Mouse (Mus musculus) spleen, adult 12 weeks (tissue): ENCODE measurements around the gene Arl13a.
"Not testable (repeated sequence)": the region's sequence is repeated elsewhere in the genome, so short reads cannot be mapped to it uniquely, and the experiment has no call there.

ENCODE experiments used
- DNase-seq: peaks from one replicate; pipeline ENCODE4 v3.0.0; 2022; ENCODE audit warnings: low spot score

Gene Arl13a

DNA sequence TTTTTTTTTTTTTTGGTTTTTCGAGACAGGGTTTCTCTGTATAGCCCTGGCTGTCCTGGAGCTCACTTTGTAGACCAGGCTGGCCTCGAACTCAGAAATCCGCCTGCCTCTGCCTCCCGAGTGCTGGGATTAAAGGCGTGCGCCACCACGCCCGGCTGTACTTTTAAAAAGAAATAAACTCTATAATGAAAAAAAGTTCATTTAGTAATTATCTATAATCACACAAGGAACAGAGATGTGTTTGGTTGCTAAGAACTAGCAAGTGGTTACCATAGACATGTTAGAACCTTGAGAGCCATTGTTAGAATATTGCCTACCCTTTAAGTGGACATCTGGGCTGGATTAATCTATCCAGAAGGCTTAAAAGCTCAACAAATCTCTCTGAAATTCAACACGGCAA, at the start of gene Arl13a:
Arl13a (plus strand) TSS at position 301 of the 400 bp plus-strand sequence.
- DNase-seq, result not testable (repeated sequence)

DNA sequence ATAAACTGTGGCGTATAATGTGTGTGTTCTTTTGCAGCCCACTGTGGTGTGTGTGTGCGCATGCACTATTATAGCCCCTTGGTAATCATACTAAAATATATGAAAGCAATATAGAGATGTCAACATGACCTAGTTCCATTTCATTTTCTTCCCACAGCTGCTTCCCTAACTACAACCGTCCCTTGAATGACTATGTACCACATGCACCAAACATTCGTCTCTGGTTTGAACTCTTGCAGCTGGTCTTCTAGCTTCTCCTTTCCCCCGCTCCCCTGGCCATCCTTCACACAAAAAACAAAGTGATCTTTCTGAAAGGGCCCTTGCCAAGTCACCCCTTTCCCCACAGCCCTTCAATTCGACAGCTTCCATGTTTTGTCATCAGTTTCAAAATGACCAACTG, 47.3 kb upstream of the Arl13a start:
- DNase-seq, result no peak

DNA sequence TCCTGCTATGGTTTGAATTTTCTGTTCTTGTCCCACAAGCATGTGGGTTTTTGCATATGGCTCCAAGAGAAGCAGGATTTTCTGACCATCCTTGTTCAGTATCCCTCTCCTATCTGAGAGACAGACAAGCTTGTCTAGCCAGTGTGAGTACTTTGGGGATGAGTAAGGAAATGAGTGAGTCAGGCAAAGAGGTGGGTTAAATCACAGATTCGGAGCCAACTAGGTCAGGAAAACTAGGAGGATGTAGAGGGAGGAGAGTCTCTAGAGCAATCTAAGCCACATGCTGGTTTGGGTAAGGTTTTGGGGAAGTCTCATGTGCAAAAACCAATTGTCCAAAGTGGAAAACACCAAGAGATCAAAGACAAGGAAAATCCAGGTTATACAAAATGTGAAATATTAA, 45.8 kb upstream of the Arl13a start:
- no peak for DNase-seq

DNA sequence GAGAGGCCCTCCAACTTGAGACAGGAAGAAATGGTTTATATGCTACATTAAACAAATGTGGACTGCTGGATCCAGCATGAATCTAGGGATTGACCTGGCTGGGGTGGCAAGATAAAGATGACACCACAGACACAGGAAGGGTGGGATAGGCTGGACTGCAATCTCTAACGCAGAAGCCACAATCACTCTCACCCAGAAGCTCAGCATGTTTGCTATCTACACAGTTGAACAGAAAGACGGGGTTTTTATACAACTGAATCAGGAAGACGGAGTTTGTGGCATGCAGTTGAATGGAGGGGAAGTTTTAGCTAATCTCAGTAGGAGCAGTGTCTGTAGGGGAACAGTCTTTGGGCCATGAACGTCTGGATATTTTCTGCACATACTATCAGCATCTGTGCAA, 45.3 kb upstream of the Arl13a start:
- DNase-seq, result no peak

DNA sequence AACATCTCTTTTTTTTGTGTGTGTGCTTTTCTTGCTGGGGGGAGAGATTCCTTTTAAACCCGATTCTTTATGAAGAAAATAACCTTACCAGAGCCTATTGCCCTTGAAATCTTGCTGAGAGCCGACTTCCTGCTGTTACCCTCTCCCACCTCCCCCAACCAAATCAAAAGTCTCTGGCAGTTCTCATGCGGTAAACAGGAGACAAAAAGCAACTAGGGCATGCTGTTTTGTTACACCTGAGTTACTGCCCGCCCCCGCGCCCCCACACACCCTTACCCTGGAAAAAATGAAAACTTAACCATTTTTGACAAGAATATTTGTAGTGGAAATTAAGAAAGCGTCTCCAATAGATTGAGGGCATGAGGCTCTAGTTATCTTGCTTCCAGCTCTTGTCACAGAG, 29.1 kb upstream of the Arl13a start:
- DNase-seq, result no peak

DNA sequence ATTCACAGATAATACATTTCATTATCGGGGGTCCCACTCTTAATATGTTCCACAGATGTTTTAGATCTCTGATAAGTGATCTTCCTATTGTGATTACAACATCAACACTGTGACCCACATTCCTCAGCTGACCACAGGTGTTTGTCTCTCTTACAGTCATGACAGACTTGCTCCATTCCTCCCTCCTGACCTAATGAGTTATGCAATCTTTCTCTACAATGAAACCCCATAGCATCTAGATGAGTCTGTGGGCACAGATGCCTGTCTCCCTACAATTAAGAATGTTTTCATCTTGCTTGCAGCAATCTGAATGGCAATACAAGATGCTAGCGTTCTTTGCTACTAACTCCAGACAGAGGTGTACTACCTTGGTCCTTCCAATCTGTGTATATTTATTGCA, 26.9 kb upstream of the Arl13a start:
- no peak for DNase-seq

DNA sequence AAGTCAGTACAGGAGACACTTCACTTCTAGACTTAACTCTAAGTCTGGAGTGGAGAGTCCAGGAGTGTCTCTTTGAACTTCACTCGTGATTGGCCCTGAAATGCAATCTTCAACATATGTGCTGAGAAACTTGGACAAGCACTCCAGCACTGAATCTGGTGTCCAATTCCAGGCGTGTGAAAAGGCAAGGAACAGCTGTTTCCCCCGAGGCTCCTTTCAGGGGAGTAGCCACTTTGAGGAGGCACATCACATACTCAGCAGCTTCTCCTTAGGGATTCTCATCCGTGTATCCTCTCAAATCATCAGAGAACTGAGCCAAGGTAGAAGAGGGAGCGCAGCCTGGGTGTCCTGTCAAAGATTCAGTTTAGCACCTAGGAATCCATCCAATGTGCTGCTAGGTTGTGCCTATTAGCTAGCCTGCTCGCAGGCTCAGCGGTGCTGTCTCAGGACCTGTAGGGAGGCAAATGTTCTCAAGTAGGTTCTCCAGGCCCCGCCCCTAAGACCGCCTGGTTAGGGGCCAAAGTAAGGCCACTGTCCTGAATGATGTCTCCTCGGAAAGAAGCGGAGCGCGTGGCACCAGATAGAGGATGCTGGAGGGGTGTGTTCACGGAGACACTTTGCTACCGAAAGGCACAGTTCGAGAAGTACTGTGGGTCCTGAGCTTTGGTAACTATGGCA, 25.1 kb upstream of the Arl13a start, which contains the start of gene Xkrx:
Xkrx (minus strand) TSS at position 34 of the 678 bp plus-strand sequence.
- no peak for DNase-seq

DNA sequence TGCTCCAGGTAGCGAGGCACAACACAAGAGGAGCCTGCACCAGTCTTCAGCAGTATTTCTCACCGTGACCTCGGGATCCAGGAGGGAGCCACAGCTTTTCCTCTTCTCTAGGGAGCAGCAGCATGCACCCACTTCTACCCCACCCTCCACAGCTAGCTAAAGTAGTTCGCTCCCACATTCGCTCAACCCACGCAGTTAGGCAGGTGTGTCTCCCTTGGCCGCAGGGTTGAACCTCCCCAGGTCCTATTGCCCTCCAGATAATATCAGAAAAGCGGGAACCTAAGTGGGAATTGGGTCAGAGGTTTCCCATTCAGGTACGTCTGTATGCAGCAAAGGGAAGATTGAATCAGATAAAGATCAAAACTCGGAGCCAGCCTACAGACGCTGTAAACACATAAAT, 24.5 kb upstream of the Arl13a start:
- no peak for DNase-seq

DNA sequence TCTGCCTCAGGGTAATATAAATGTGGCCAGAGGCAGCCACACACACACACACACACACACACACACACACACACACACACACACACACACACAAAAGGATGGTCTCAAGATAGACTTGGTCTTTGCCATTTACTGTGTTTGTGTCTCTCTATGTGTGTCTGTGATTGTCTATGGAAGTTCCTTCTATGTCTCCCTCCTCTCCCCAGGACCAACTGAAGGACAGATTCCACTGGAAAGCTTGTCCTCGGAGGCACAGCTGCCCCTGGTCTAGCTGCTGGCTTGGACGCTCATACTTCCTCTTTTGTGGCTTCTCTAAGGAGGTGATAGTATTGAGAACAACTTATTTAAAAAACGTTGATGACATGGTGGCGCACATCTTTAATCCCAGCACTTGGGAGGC, 23.8 kb upstream of the Arl13a start:
- no peak for DNase-seq

DNA sequence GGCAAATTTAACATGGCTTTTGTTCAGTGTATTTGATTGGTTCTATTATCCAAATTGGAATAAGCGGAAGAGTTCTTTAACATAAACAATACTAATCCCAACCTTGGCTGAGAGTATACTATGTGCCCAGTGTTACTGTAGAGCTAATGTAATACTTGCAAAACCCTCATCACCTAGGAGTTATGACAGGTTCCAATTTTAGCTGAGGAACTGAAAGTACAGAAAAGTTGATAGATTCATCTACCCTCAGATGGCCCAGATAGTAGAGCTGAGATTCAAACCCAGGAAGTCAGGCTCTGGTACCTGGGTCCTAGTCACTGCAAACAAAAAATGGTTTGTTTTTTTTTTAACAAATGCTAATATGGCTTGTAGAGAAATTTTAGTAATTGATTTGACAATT, 16.7 kb upstream of the Arl13a start:
- no peak for DNase-seq

DNA sequence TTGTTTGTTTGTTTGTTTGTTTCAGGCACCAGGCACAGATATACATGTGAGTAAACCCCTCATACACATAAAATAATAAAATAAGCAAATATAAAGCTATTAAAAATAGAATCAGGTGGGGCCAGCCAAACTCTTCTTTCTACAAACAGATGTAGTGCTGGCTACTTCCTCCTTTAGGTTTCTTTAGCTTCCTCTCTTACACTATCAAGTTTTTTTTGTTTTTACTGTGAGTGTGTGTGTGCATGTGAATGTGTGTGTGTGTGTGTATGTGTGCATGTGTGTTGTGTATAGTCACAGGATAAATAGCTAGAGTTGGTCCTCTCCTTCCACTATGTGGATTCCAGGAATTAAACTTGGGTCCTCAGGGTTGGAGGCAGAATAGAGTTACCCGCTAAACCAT, 12.6 kb upstream of the Arl13a start:
- no peak for DNase-seq

DNA sequence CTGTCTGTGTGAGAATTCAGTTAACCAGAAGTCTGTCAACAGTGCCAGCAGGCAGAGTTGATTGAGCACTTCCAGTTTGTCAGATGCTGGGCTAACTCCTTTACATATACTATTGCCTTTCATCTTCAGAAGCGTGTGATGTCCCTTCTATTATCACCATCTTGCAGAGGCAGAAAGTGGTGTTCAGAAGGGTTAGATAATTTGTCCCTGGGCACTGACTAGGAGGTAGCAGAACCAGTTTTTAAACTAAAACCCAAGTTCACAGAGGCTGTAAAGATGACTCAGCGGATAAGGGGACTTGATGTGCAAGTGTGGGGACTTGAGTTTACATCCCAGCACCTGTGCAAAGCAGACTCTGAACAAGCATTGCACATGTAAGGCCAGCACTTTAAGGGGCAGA, 21.2 kb downstream of the Arl13a start:
- no peak for DNase-seq

DNA sequence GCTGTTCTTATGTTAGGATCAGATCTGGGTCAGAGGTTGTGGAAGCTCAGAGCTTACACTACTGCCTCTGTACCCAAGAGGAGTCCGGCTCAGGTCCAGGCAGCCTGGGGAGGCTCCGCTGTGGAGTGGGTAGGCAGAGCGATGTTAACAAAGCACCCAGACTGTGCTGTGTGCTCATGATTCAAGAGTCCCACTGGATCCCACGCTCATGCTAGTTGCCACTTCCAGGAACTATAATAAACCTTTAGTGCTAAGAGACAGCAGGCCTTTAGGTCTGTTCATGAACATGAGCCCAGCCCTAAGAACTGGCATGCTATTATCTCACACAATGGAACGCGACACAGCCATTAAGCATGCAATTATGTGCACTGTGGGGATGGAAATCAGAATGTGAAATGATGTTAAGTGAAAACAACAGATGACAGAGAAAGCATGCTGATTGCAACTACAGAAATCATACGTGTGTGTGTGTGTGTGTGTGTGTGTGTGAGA, 23.9 kb downstream of the Arl13a start:
- no peak for DNase-seq

DNA sequence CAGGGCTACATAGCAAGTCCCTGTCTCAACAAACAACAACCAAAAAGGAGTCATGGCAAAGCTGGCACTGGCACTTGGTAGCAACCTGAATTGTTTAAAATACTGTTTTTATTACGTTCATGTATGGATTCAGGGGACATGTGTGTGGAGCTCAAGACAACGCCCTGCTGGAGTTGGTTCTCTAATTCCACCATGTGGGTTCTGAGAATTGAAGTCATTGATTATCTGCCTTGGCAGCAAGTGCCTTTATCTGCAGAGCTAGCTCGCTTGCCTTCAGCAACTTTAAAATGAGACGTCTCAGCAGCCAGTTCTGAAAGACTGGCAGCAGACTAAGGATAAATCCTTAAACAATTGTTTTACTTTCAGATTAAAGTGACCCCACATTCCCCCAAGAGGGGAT, 30.9 kb downstream of the Arl13a start:
- no peak for DNase-seq

DNA sequence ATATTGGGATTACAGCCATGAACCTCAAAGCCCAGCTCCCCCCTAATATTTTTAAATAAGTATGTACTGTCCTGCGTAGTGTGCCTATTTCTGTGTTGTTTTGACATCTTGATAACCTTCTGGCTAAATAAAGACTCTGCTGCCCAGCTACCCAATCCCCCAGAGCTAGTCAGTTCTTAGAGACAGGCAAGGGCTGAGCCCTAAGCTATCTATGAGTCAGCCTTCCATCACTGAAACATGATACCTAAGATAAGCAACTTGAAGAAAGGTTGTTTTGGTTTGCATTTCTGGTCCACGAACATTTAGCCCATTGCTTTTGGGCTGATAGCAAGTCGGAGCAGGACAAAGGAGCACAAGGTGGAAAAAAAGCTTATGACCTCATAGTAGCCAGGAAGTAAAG, 33.3 kb downstream of the Arl13a start:
- DNase-seq, result no peak

DNA sequence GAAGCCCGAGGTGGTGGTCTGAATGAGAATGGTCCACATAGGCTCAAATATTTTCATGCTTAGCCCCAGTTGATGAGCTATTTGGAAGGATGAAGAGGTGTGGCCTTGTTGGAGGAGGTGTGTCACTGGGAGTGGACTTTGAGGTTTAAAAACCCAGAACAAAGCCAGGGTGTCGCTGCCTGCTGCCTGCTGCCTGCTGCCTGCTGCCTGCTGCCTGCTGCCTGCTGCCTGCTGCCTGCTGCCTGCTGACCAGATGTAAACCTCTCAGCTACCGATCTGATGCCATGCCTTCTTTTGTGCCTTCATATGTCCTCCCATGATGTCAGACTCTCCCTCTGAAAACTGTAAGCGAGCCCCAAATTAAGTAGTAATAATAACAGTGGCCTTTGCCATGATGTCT, 34.6 kb downstream of the Arl13a start, which contains the start of gene Nox1:
Nox1 (minus strand) TSS at position 101 of the 400 bp plus-strand sequence.
- no peak for DNase-seq

DNA sequence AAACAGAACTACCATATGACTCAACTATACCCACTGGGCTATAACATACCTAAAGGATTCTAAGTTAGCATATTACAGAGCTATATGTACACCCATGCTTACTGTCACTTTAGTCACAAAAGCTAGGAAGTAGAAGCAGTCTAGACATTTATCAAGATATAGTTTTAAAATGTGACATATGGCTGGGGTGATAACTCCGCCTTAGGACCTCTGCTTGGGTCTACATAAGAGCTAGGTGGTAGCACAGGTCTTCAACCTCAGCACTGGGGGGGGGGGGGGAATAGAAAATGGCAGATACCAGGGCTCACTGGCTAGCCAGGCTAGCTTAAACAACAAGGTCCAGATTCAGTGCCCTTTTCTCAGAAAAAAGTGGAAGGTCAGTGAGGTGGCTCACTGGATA, 45.7 kb downstream of the Arl13a start:
- no peak for DNase-seq

DNA sequence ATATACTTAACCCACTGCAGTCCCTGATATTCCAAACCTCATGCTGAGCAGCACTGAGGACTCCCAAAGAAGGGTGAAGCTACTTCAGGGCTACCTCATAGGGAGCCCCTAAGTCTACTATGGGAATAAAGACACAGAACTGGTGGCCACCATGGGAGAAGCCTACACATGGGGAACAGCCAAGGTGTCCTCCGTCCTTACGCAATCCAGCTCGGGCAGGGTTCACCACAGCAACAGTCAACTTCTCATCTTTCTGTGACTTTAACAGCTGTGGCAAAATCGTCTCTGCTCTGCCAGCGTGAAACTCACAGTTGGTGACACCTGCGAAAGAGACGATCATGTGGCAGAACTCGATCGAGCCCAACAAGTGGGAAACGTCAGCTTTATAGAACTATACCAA, 51.0 kb downstream of the Arl13a start:
- no peak for DNase-seq

DNA sequence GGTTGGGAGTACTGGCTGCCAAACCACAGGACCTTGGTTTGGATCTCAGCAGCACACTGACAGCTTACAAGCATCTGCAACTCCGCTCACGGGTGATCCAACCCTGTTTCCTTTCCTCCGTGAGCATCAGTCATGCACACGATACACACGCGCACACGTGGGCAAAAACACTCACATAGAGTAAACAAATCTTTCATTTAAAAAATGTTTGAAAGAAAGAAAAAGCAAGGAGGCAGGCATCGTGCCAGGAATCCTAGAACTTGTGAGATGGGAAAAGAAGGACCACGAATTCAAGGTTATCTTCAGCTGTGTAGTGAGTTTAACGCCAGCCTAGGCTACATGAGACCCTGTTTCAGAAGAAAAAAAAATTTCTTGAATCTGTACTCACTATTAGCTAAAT, 58.6 kb downstream of the Arl13a start:
- DNase-seq, result no peak

DNA sequence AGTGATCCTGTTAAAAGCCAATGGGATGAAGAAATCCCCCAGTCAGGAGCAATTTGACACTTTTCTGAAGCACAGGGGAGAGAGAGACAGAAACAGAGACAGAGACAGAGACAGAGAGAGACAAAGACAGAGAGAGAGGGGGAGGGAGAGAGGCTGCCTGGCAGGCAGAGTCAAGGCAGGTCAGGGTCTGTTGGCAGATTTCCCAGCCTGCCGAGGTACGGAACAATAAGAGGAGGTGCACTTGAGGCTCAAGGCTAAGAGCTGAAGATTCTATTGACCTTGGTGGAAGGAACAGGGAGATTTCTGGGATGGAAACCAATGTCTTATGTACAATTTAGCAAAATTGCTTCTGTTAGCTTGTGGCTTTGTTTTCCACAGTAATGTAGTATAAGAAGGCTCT, 60.9 kb downstream of the Arl13a start:
- DNase-seq, result no peak
